Mouse (Mus musculus): Measurements from ENCODE around the gene Prkg1. TPM values are rescaled to one million over a fixed set of nuclear protein-coding genes. Genes with fewer than 3 reads are reported as not detected.

Prkg1 gene
- polyA plus RNA-seq, 1 experiment from 2014 or later: 3.2 TPM

- H3K9me3 ChIP-seq (ENCODE audit: control insufficient read depth, low read length): no peaks in the 10 kb centered on the region
- no peak overlapping the region for H3K4me3 ChIP-seq (replicated peaks; ENCODE audit: low read length)
- H3K4me2 ChIP-seq (ENCODE audit: low read length): no peak overlapping the region
- no peak for ATAC-seq
- WGBS: 81% methylated on average over 4 of the region's 4 CpGs
- H3K4me1 ChIP-seq (replicated peaks; ENCODE audit: control insufficient read depth, insufficient read depth, low read length): no peaks in the 10 kb centered on the region
- no peak overlapping the region for H3K9ac ChIP-seq (replicated peaks; ENCODE audit: low read depth, low read length)
- no peaks in the 10 kb centered on the region for H3K36me3 ChIP-seq (ENCODE audit: control insufficient read depth, insufficient read depth)
- H3K27ac ChIP-seq (ENCODE audit: low read length): no peak overlapping the region
- no peaks in the 10 kb centered on the region for H3K27me3 ChIP-seq (replicated peaks; ENCODE audit: control insufficient read depth, insufficient read depth, low read length)
Observed at GRCm38 (mm10) chr19:31613146-31613545, 151.7 kb downstream of the Prkg1 start.

- Histone ChIP-seq H3K36me3 (ENCODE audit: control insufficient read depth, insufficient read depth) (no peaks in the 10 kb centered on the region), H3K4me2 (ENCODE audit: low read length) (no peak overlapping the region), H3K9ac (replicated peaks; ENCODE audit: low read depth, low read length) (no peak overlapping the region), H3K9me3 (ENCODE audit: control insufficient read depth, low read length) (no peaks in the 10 kb centered on the region), H3K4me1 (replicated peaks; ENCODE audit: control insufficient read depth, insufficient read depth, low read length) (no peaks in the 10 kb centered on the region), H3K27ac (ENCODE audit: low read length) (no peak overlapping the region), H3K27me3 (replicated peaks; ENCODE audit: control insufficient read depth, insufficient read depth, low read length) (no peaks in the 10 kb centered on the region), H3K4me3 (replicated peaks; ENCODE audit: low read length) (no peak overlapping the region)
- no peak for ATAC-seq
- WGBS: 98% methylated on average over 8 of the region's 8 CpGs
Observed at GRCm38 (mm10) chr19:31602578-31602977, 162.3 kb downstream of the Prkg1 start.

GRCm38 (mm10) chr19:31594011-31594410 is 170.8 kb downstream of the Prkg1 start:
- Histone ChIP-seq H3K9me3 (ENCODE audit: control insufficient read depth, low read length) (no peaks in the 10 kb centered on the region), H3K36me3 (ENCODE audit: control insufficient read depth, insufficient read depth) (no peaks in the 10 kb centered on the region), H3K4me3 (replicated peaks; ENCODE audit: low read length) (no peak overlapping the region), H3K4me1 (replicated peaks; ENCODE audit: control insufficient read depth, insufficient read depth, low read length) (no peaks in the 10 kb centered on the region), H3K9ac (replicated peaks; ENCODE audit: low read depth, low read length) (no peak overlapping the region), H3K27me3 (replicated peaks; ENCODE audit: control insufficient read depth, insufficient read depth, low read length) (no peaks in the 10 kb centered on the region), H3K27ac (ENCODE audit: low read length) (no peak overlapping the region), H3K4me2 (ENCODE audit: low read length) (no peak overlapping the region)
- ATAC-seq: no peak
- 71% methylated on average over 1 of the region's 1 CpGs for WGBS

GRCm38 (mm10) chr19:31590701-31591100 is 174.1 kb downstream of the Prkg1 start:
- no peaks in the 10 kb centered on the region for H3K27me3 ChIP-seq (replicated peaks; ENCODE audit: control insufficient read depth, insufficient read depth, low read length)
- no peak overlapping the region for H3K4me3 ChIP-seq (replicated peaks; ENCODE audit: low read length)
- no peak for ATAC-seq
- no peaks in the 10 kb centered on the region for H3K9me3 ChIP-seq (ENCODE audit: control insufficient read depth, low read length)
- H3K4me2 ChIP-seq (ENCODE audit: low read length): no peak overlapping the region
- no peak overlapping the region for H3K9ac ChIP-seq (replicated peaks; ENCODE audit: low read depth, low read length)
- H3K36me3 ChIP-seq (ENCODE audit: control insufficient read depth, insufficient read depth): no peaks in the 10 kb centered on the region
- H3K4me1 ChIP-seq (replicated peaks; ENCODE audit: control insufficient read depth, insufficient read depth, low read length): no peaks in the 10 kb centered on the region
- WGBS: 50% methylated on average over 5 of the region's 5 CpGs
- no peak overlapping the region for H3K27ac ChIP-seq (ENCODE audit: low read length)

- Histone ChIP-seq H3K4me1 (replicated peaks; ENCODE audit: control insufficient read depth, insufficient read depth, low read length) (no peaks in the 10 kb centered on the region), H3K4me3 (replicated peaks; ENCODE audit: low read length) (no peak overlapping the region), H3K36me3 (ENCODE audit: control insufficient read depth, insufficient read depth) (no peaks in the 10 kb centered on the region), H3K27ac (ENCODE audit: low read length) (no peak overlapping the region), H3K27me3 (replicated peaks; ENCODE audit: control insufficient read depth, insufficient read depth, low read length) (no peaks in the 10 kb centered on the region), H3K4me2 (ENCODE audit: low read length) (no peak overlapping the region), H3K9me3 (ENCODE audit: control insufficient read depth, low read length) (no peaks in the 10 kb centered on the region), H3K9ac (replicated peaks; ENCODE audit: low read depth, low read length) (no peak overlapping the region)
- ATAC-seq: no peak
- 44% methylated on average over 4 of the region's 4 CpGs for WGBS
Observed at GRCm38 (mm10) chr19:31577092-31577491, 187.7 kb downstream of the Prkg1 start.

- no peaks in the 10 kb centered on the region for H3K27me3 ChIP-seq (replicated peaks; ENCODE audit: control insufficient read depth, insufficient read depth, low read length)
- H3K9me3 ChIP-seq (ENCODE audit: control insufficient read depth, low read length): no peaks in the 10 kb centered on the region
- 90% methylated on average over 4 of the region's 4 CpGs for WGBS
- no peak overlapping the region for H3K9ac ChIP-seq (replicated peaks; ENCODE audit: low read depth, low read length)
- no peaks in the 10 kb centered on the region for H3K4me1 ChIP-seq (replicated peaks; ENCODE audit: control insufficient read depth, insufficient read depth, low read length)
- ATAC-seq: no peak
- no peak overlapping the region for H3K27ac ChIP-seq (ENCODE audit: low read length)
- H3K36me3 ChIP-seq (ENCODE audit: control insufficient read depth, insufficient read depth): no peaks in the 10 kb centered on the region
- H3K4me2 ChIP-seq (ENCODE audit: low read length): no peak overlapping the region
- no peak overlapping the region for H3K4me3 ChIP-seq (replicated peaks; ENCODE audit: low read length)
Observed at GRCm38 (mm10) chr19:31564329-31564728, 200.5 kb downstream of the Prkg1 start.

- 72% methylated on average over 5 of the region's 5 CpGs for WGBS
Observed at GRCm38 (mm10) chr19:31546063-31546462, 218.8 kb downstream of the Prkg1 start.

GRCm38 (mm10) chr19:31531249-31531740 is 233.5 kb downstream of the Prkg1 start:
- Histone ChIP-seq H3K4me3 (replicated peaks; ENCODE audit: low read length) (no peak overlapping the region), H3K27me3 (replicated peaks; ENCODE audit: control insufficient read depth, insufficient read depth, low read length) (no peaks in the 10 kb centered on the region), H3K36me3 (ENCODE audit: control insufficient read depth, insufficient read depth) (no peaks in the 10 kb centered on the region), H3K27ac (ENCODE audit: low read length) (no peak overlapping the region), H3K4me1 (replicated peaks; ENCODE audit: control insufficient read depth, insufficient read depth, low read length) (no peaks in the 10 kb centered on the region), H3K9me3 (ENCODE audit: control insufficient read depth, low read length) (no peaks in the 10 kb centered on the region), H3K4me2 (ENCODE audit: low read length) (no peak overlapping the region), H3K9ac (replicated peaks; ENCODE audit: low read depth, low read length) (no peak overlapping the region)
- ATAC-seq: no peak
- 73% methylated on average over 7 of the region's 7 CpGs for WGBS

More at GRCm38 (mm10) chr19:31546063-31546462, 218.8 kb downstream of the Prkg1 start:
- no peak for ATAC-seq
- Histone ChIP-seq H3K4me2 (ENCODE audit: low read length) (no peak overlapping the region), H3K4me1 (replicated peaks; ENCODE audit: control insufficient read depth, insufficient read depth, low read length) (no peaks in the 10 kb centered on the region), H3K27me3 (replicated peaks; ENCODE audit: control insufficient read depth, insufficient read depth, low read length) (no peaks in the 10 kb centered on the region), H3K4me3 (replicated peaks; ENCODE audit: low read length) (no peak overlapping the region), H3K36me3 (ENCODE audit: control insufficient read depth, insufficient read depth) (no peaks in the 10 kb centered on the region), H3K9me3 (ENCODE audit: control insufficient read depth, low read length) (no peaks in the 10 kb centered on the region), H3K9ac (replicated peaks; ENCODE audit: low read depth, low read length) (no peak overlapping the region), H3K27ac (ENCODE audit: low read length) (no peak overlapping the region)

GRCm38 (mm10) chr19:31530616-31531015 is 234.2 kb downstream of the Prkg1 start:
- H3K27me3 ChIP-seq (replicated peaks; ENCODE audit: control insufficient read depth, insufficient read depth, low read length): no peaks in the 10 kb centered on the region
- H3K9ac ChIP-seq (replicated peaks; ENCODE audit: low read depth, low read length): no peak overlapping the region
- H3K27ac ChIP-seq (ENCODE audit: low read length): no peak overlapping the region
- no peaks in the 10 kb centered on the region for H3K36me3 ChIP-seq (ENCODE audit: control insufficient read depth, insufficient read depth)
- 44% methylated on average over 5 of the region's 5 CpGs for WGBS
- no peak overlapping the region for H3K4me3 ChIP-seq (replicated peaks; ENCODE audit: low read length)
- ATAC-seq: no peak
- no peaks in the 10 kb centered on the region for H3K9me3 ChIP-seq (ENCODE audit: control insufficient read depth, low read length)
- H3K4me2 ChIP-seq (ENCODE audit: low read length): no peak overlapping the region
- H3K4me1 ChIP-seq (replicated peaks; ENCODE audit: control insufficient read depth, insufficient read depth, low read length): no peaks in the 10 kb centered on the region

- ATAC-seq: no peak
- H3K9me3 ChIP-seq (ENCODE audit: control insufficient read depth, low read length): no peaks in the 10 kb centered on the region
- H3K4me3 ChIP-seq (replicated peaks; ENCODE audit: low read length): no peak overlapping the region
- H3K27me3 ChIP-seq (replicated peaks; ENCODE audit: control insufficient read depth, insufficient read depth, low read length): no peaks in the 10 kb centered on the region
- no peaks in the 10 kb centered on the region for H3K36me3 ChIP-seq (ENCODE audit: control insufficient read depth, insufficient read depth)
- 86% methylated on average over 4 of the region's 4 CpGs for WGBS
- H3K4me1 ChIP-seq (replicated peaks; ENCODE audit: control insufficient read depth, insufficient read depth, low read length): no peaks in the 10 kb centered on the region
- no peak overlapping the region for H3K27ac ChIP-seq (ENCODE audit: low read length)
- H3K4me2 ChIP-seq (ENCODE audit: low read length): no peak overlapping the region
- no peak overlapping the region for H3K9ac ChIP-seq (replicated peaks; ENCODE audit: low read depth, low read length)
Observed at GRCm38 (mm10) chr19:31529890-31530289, 234.9 kb downstream of the Prkg1 start.
